Mouse (Mus musculus) embryo, embryonic 11.5 days (tissue): ENCODE measurements around the gene Cisd3.
"Not testable (repeated sequence)": the region's sequence is repeated elsewhere in the genome, so short reads cannot be mapped to it uniquely, and the experiment has no call there.

Experiments used
- DNase-seq: peaks from one replicate; pipeline ENCODE4 v3.0.0-alpha.2; 2012; ENCODE audit warnings: low read depth, low spot score

The Cisd3 gene

DNA sequence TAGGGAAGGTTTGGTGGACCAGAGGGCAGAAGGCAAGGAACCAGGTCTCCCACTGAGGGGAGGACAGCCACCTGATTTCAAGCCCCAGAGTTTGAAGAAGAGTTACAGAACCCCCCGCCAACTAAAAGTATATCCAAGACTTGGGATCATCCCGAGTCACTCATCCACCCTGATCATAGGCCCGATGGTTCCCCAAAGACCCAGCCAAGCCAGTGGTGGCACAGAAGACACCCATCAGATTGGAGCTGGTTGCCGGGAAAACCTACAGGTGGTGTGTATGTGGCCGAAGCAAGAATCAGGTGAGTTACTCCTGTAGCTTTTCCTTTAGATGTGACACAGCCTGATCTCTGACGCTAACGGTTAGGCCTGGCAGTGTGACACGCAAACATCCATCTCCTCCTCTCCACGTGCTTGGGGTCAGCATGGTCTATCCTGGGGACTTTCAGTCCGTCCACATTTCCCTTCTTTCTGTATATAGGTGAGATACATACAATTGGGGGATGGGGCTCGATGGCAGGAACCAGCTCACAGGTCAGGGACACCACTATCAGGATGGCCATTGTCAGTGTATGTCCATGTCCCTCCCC, 789 bp downstream of the Cisd3 start:
- DNase-seq: no peak

DNA sequence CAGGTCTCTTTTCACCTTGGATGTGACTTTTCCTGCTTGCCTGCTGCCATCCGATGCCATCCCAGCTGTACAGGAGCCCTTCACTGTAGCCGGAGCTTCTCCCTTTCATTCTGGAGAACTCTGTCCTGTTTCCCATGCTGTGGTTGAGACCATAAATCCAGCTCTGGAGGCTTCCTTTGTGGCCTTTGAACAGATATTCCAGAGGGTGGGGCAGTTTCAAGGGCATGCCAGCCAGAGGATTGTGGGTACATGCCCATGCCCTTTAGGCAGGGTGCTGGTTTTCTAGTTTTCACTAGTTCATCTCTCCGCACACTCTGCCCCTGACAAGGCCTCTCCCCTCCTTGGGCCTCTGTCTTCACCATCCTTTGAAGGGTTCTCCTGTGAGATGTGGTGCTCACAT, 1.4 kb downstream of the Cisd3 start:
- DNase-seq: no peak

DNA sequence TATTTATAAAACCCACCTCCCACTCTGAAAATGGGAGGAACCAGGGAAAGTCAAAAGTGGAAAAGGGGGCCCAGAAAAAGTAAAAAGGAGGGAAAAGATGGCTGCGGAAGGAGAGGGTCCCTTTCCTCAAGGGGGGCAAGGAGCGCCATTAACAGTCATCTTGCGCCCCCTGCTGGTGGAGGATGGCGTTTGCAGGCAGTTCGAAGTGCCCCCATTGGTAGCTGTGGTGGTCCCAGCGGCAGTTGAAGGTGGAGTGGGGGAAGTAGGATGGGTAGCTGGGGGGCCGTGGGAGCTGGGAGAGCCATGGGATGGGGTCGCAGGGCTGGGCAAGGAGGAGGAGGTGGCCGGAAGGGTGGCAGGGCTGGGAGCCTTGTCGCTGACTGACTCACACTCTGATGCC, 4.2 kb downstream of the Cisd3 start:
- DNase-seq: no peak

DNA sequence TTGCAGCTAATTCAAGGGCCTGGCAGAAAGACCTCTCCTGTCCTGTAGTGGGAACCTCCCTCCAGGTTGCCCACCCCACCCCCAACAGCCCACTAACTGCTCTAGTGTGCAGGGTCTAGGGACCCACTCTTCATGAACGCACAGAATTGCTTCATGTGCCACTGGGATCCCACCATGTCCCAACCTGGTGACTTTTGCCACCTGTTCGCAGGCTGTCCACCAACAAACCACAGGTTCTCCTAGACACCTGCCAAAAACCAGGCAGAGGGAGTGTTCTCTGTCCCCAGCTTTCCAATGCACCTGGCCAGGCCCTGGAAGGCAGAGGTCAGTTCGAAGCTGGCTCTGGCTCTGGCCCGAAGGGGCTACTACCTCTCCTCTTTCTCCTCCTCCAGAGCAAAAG, 8.8 kb downstream of the Cisd3 start:
- DNase-seq: no peak

DNA sequence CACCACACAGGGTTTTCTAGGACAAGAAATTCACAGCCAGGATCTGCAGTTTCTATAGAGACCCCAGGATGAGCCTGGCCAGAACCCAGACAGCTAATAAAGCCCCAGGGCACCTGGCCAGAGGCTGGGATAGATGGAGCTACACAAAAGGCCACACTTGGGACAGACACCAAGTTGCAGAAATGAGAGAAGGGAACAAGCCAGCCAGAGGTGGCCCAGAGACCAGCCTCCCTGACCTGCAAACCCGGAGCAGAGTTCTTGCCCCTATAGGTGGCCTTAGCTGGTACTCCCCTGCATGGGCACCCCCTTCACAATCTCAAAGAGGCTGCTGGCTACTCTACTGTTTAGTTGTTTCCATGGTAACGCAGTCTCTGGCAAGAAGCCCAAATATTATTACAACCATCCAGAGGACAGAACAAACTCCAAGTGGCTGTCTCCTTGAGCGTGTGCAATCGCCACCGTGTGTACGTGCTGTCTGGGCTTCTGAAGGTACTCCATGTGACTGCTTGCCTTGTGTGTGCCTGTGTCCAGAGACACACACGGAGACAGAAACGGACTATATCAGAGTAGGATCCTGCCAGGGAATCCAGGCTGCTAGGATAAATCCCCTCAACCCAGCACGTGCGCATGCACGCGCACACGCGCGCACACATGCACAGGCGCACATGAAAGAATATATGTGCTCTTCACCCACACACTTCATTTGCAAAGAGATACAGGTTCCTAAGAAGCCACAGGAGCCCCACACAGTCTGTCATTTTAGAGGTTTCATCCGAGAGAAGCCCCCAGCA, 9.5 kb downstream of the Cisd3 start:
- DNase-seq: no peak

DNA sequence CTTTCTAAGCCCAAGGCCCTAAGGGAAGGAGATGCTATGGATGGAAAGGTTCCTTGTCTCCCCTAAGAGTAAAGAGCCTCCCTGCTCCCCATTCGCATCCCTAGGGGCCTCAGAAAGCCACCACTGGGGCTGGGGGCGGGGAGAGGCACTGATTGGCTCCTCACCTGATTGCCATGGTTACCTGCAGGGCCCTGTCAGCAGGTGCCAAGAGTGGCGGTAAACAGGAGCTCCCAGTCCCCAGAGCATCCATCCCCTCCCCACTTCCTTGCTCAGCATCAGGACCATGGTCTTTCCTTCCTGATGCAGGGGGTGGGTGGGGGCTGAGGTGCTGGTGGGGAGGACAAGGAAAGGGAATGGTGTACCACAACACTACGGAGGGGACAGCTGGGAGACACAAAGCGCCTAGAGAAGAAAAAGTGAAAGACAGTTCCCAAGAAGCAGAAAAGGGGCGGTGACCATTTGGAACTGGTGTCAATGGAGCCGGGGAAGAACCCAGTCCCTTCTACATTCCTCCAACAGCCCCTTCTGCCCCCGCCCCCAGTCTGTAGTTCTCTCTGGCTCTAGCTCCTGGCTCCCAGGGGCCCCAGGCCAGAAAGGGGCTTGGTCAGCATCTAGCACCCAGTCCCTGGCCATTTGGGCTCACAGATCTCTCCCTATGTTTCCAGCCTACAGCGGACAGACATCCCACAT, 10.2 kb downstream of the Cisd3 start:
- no peak for DNase-seq

DNA sequence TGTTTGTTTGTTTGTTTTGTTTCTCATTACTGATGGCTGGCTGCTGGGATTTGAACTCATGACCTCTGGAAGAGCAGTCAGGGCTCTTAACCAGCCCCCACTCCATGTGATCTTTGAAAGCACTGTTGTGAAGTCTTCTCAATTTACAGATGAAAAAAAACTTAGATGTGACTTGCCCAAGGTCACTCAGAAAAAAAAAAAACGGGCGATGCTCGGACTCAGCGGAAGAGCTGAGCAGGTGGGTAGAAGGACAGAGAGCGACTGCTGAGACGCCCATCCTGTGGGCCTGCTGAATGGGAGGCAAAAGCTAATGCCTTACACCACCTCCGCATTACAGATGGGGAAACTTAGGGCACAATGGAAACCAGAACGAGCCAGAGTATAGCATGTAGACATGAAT, 11.0 kb downstream of the Cisd3 start:
- no peak for DNase-seq

DNA sequence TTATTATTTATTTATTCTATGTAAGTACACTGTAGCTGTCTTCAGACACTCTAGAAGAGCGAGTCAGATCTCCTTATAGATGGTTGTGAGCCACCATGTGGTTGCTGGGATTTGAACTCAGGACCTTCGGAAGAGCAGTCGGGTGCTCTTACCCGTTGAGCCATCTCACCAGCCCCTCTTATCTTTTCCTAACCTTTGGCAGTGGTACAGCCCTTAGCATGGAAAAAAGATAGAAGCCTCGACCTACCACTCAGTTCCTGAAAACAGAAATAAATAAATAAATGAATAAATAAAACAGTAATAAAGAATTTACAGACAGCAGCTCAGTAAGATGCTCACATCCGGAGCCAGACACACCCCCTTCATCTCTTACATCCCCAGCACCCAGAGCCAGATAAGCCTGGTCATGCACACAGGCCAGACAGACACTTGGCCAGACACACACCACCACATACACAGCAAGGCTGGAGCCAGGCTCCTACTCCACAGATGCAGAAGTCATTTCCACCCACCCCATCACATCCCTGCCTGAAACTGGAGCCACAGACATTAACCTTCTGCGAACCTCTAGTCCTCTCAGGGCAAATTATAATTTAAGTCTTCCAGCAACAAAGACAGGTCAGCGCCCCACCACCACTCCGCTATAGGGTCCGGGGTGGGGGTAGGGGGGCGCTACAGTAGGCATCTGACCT, 11.7 kb downstream of the Cisd3 start:
- DNase-seq: no peak

DNA sequence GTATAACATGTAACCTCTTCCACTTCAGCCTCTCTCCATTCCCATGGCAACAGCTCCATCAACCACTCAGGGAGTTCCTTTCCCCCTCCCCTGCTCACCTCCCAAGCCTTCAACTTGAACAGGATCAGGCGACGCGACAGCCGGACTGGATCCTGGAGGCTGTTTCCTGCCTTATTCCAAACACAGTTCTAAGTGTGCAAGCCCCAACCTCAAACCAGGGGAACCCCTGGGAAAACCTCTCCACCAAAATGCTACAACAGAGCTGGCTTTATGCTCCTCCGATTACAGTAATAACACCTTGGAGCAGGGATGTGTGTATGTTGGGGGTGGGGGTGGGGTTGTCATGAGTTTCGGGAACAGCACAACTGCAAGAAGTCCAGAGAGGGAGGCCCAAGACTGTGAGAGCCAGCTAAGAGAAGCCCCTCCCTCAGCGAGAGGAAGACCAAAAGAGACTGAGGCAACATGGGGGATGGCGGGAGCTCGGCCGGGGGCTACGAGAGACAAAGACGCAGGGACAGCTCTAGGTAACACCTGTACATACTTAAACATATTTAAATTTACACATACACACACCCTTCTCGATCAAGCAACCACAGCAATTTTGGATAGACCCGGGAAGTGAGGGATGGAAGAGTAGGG, 12.4 kb downstream of the Cisd3 start:
- DNase-seq: no peak

DNA sequence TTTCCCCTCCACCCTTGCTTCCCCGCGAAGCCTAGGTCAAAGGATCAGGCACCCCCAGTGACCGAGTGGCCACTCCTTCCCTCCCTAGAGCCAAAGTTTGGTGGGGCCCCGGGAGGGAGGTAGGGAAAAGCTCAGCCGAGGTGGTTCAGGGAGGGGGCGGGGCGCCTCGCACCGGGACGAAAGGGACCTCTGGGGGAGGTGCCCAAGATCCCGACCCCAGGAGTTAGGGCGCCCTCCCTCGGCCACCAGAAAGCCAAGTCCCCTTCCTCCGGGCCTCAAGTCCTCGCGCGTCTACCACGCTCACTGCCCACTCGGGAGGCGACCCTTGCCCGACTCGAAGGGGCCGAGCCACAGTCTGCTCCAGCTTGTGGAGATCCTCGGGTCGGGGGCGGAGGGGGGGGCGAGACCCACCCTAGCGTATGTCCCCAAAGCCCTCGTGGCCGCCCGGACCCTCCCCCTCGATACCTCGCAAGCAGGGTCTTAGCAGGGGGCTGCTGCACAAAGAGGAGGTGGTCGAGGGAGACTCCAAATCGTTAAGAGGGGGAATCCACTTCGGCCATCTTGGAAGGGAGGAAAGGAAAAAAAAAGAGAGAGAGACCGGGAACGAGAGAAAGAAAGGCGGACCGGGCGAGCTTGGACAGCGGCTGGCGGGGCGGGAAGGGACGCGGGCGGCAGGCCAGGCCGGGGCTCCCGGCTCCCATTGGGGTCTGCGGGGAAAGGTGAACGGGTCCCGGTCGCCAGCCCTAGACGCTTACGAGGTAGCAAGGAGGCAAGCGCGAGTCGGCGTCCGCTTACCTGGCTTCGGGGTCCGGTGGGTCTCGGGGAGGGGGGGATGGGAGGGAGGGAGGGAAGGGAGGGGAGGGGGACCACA, 13.3 kb downstream of the Cisd3 start:
- DNase-seq: no peak

DNA sequence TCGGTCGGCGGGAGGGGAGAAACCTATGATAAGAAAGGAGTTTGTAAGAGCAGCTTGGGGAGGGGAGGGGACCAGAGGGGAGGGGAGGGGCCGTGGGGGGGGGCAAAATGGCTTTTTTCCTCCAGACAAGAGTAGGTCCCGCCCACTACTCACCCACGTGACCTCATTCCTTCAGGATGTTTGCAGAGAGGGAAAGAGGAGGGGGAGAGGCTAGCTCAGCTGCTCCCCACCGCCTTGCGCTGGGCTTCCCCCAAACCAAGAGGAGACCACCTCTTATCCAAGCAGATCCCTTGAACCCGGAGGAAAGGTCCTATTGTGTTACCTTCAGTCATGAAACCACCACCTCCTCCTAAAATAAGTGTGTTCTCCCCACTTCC, 14.0 kb downstream of the Cisd3 start:
- DNase-seq: peak; percentile 93

DNA sequence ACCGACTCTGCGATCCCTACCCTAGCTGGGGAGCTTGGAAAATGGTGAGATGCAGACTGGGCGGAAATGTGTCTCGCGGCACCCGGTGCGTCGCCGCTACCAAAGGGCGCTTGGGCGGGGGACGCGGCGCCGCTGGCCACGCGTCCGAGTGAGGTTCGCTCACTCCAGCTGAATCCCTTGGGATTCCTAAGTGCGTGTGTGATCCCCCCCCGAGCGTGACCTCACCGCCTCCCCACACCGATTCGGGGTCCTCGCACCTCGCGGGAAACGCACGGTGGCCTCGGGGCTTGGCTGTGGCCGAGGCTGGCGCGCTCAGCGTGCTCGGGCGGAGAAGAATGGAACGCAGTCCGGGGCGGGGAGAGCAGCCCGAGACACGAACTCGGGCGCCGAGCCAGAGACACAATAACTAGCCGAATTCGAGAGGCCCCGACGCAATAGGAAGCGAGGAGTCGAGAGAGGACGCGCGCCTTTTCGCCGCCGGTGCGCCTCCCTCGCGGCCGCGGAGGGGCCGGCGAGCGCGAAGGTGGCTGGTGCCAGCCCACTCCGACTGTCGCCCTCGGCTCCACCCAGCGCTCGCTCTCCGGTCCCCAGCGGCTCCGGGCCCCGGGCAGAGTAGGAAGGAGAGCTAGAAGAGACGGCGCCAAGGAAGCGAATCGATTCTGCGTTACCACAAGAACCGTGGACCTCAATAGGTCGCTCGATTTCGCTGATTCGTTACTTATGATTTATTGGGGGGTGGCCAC, 14.5 kb downstream of the Cisd3 start, which contains the start of gene Pcgf2:
Gene Pcgf2 (minus strand): TSS at position 495 of the 743 bp plus-strand sequence.
- DNase-seq: no peak

DNA sequence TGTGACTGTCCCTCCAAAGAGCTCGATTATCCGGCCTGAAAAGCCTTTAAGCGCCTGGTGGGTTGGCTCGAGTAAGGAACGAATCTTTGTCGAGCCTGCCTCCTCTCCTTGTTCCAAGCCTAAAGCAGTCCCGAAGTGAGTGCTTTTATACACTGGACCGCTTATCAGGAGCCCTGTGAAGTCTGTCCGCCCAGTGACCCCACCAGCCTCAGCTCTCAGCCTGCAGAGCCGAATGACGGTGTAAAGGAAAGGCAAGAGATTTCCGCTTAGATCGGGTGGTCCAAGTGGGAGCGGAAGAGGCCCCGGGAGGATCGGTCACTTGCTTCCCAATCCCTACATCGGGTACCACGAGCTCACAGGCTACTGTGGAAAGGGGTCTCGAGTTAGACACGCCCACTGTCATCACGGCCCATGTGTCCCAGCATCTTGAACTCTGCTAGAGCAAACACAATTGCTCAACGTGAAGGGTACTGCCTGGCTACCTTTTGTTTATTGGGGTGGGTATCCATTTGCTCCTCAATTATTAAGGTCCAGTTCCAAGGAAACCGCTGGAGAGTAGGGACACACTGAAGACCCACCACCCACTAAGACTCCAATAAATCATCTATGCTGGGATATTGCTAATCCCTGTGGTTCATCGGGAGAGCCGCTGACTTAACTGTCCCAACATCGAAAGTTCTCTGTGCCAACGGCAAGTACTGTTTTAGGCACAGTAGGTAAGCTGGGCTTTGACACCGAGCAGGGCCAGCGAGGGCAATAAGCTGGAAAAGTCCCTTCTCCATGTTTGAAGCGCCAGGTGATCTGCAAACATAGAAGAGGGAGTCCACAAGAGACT, 15.3 kb downstream of the Cisd3 start:
- no peak for DNase-seq

DNA sequence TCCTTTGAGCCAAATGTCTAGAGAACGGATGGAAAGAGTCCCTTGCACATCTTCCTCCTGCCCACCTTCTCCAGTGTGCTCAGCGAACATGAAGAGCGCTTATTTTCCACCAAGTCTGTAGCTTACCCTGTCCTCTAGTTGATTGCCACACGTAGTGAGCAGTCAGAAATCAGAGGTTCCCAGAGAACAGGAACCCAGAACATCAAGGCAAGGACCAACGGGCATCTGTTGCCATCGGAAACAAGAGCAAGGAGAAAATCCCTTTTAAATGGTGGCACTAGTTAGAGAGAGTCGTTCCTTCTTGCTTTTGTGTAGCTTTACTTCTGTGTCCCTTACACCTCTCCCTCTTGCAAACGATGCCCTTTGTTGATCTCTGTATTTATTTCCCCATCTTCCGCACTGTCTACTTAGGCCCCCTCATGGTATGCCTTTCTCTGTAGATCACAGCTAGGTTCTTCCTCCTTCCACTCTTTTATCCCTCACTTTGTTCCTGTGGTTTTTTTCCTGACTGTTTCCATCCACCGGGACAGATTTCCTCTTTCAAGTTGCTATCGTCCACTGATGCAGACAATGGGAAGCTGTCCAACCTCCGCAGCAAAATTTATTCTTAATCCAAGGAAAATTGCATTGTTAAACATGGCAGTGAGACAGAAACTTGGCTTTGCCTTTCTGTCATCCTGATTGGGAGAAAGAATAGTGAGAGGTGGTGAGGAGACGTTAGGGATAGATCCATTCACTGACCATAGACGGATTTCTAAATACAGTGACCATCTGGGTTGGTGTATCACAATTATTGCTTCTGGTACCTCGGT, 16.2 kb downstream of the Cisd3 start:
- no peak for DNase-seq

DNA sequence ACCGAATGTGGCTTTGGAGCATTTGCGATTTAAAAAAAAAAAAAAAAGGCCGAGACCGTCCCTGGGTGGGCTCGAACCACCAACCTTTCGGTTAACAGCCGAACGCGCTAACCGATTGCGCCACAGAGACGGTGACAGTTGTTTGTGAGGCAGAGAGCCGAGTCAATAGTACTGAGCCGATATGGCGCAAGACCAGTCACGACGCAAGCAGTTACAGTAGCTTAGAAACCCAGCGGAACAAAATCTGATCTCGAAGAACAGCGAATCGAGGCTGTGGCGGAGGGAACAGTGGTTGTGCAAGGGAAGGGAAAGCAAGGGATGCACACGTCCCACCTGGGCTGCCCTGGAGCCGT, 16.7 kb downstream of the Cisd3 start:
- DNase-seq: peak; percentile 80

DNA sequence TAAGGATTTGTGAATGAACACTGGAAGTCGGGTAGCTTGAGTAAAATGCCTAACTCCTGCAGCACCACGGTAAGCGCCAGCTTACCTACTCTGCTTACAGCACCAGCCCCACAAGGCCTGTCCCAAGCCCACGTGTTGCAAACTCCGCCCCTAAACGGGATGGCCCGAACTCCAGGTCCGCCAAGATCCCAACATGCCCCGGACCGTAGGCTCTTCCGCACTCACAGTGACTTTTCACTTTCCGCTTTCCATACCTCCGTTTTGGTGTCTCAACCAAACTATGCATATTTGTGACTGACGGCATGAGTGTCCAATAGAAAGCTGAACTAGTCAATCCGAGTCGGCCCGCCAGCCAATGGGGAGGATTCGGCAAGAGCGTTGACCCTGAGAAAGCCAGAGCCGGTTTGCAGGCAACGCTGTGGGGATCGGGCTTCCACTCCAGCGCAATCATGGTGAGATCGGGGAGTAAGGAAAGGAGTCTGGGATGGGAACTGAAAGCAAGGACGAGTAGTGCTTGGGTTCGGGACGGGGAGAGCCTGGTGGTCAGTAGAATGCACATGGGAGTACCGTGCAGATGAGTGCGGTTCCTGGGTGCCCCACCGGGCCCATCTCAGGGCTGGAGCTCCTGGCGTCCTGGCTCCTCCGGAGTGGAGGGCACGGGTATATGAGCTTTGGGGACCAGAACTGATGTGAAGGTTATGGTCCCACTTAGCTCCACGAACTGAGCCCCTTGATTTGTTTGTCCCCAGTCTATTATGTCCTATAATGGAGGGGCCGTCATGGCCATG, 17.6 kb downstream of the Cisd3 start, which contains the start of gene Psmb3:
Gene Psmb3 (plus strand): TSS at position 361 of the 788 bp plus-strand sequence.
- peak; percentile 99 for DNase-seq

DNA sequence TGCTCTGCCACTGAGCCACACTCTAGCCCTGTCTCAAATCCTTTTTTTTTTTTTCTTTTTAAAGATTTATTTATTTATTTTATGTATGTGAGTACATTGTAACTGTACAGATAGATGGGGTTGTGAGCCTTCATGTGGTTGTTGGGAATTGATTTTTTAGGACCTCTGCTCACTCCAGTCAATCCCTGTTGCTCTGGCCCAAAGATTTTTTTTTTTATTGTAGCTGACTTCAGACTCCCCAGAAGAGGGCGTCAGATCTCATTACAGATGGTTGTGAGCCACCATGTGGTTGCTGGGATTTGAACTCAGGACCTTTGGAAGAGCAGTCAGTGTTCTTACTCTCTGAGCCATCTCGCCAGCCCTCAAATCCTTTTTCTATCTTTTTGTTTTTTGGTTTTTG, 24.4 kb downstream of the Cisd3 start:
- not testable (repeated sequence) for DNase-seq
